In the genomic region with DNA sequence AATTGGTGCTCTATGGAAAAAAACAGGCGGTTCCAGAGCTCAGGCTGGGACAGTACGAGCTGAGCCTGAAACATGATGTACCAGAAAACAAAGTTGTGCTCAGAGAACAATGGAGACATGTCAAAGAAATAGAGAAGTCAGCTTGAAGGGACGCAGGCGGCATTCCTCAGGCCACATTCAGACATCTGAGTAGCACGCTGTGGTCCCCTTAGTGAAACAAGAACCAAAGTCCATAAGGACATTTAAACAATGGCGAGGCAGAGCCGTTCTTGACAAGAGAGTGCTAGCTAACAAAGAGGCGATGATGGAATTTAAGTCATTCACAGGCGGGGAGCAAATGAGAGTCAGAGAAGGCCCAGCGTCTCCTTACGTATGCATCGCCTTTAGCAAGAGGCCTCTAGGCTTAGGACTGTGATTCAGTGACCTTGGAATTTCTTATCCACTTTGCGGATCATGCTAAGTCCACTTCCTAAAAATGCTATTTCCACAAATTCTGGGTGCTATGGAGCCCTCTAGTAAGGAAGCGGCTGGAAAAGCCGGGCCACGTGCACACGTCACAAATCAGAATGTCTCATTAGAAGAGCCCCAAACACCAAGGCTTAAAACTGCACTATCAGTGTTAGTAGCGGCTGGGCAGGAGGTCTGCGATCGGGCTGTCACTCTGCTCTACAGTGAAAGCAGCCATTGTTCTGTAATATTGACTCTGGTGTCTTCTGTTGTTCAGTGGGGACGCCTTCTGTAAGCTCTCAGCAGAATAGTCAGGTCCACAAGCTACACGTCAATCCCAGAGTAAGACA, we compare ENCODE assay signal across 10 mouse cellular contexts. TPM values are rescaled to one million over a fixed set of nuclear protein-coding genes. Genes with fewer than 3 reads are reported as not detected.
DNase-seq lines count a peak whose midpoint lies in the region; ATAC-seq and TF ChIP-seq lines count a peak whose summit lies in the region.
"Had no signal": no experiment of that assay in that cellular context is flagged by ENCODE, and none has a peak within 500 bp of the region (broad histone marks: within the 10 kb centered on the region; RNA-seq: fewer than 3 reads in every experiment).

No protein-coding gene starts in this region.

- no peaks in the 10 kb centered on the region for H3K36me3 ChIP-seq in testis, adult 2 months (ENCODE audit: control insufficient read depth, insufficient read depth, low read length)
- H3K36me3 ChIP-seq in forebrain, postnatal 0 days (ENCODE audit: insufficient read depth), result no peaks in the 10 kb centered on the region
- no peaks in the 10 kb centered on the region for H3K36me3 ChIP-seq in midbrain, embryonic 11.5 days (ENCODE audit: control insufficient read depth, insufficient read depth, low read length)
- H3K36me3 ChIP-seq: stomach, embryonic 15.5 days had no signal

- ATAC-seq in forebrain, postnatal 0 days, result peak; percentile 36; the same call in 1 of the 2 replicates
- peak; percentile 91 for ATAC-seq in midbrain, embryonic 11.5 days (ENCODE audit: low FRiP score)

- H3K4me2 ChIP-seq in forebrain, postnatal 0 days (ENCODE audit: low read depth), result no peak overlapping the region
- H3K4me2 ChIP-seq in midbrain, embryonic 11.5 days, result peak overlapping the region; percentile 8
- H3K4me2 ChIP-seq: liver, embryonic 11.5 days; stomach, embryonic 15.5 days had no signal

- H3K4me1 ChIP-seq in testis, adult 2 months (ENCODE audit: control insufficient read depth, insufficient read depth, low read length), result no peaks in the 10 kb centered on the region
- 0 out of 2 replicates have a peak, but pooled peaks cover 11% of the 10 kb centered on the region for H3K4me1 ChIP-seq in forebrain, postnatal 0 days (ENCODE audit: insufficient read depth)
- H3K4me1 ChIP-seq in midbrain, embryonic 11.5 days (ENCODE audit: control insufficient read depth, insufficient read depth, low read length), result peaks cover 14% of the 10 kb centered on the region
- H3K4me1 ChIP-seq: stomach, embryonic 15.5 days had no signal

- TF ChIP-seq CTCF in testis, adult 2 months (IDR thresholded peaks at IDR 0.05; ENCODE audit: control insufficient read depth, insufficient read depth, insufficient replicate concordance, low read depth, low read length), result no peak
- TF ChIP-seq CTCF in forebrain, postnatal 0 days (IDR thresholded peaks at IDR 0.05; ENCODE audit: low read depth), result no peak

- H3K27me3 ChIP-seq in testis, adult 2 months (ENCODE audit: control insufficient read depth, insufficient read depth, low read length), result no peaks in the 10 kb centered on the region
- no peaks in the 10 kb centered on the region for H3K27me3 ChIP-seq in forebrain, postnatal 0 days (ENCODE audit: insufficient read depth, low read length)
- no peaks in the 10 kb centered on the region for H3K27me3 ChIP-seq in midbrain, embryonic 11.5 days (ENCODE audit: control insufficient read depth, insufficient read depth, low read length)
- H3K27me3 ChIP-seq: stomach, embryonic 15.5 days had no signal

- no peak overlapping the region for H3K9ac ChIP-seq in forebrain, postnatal 0 days
- 0 out of 2 replicates have a peak overlapping the region, but pooled peaks have one; percentile 20 for H3K9ac ChIP-seq in midbrain, embryonic 11.5 days (ENCODE audit: low read length)
- H3K9ac ChIP-seq: stomach, embryonic 15.5 days had no signal

- 36% methylated on average over 22 of the region's 22 CpGs for WGBS in forebrain, postnatal 0 days
- 28% methylated on average over 22 of the region's 22 CpGs for WGBS in midbrain, embryonic 11.5 days

- H3K4me3 ChIP-seq in testis, adult 2 months (ENCODE audit: control insufficient read depth, low read depth, low read length), result no peak overlapping the region
- H3K4me3 ChIP-seq in forebrain, postnatal 0 days (ENCODE audit: low read depth, low read length), result no peak overlapping the region
- no peak overlapping the region for H3K4me3 ChIP-seq in midbrain, embryonic 11.5 days (ENCODE audit: low read depth, low read length)
- H3K4me3 ChIP-seq: stomach, embryonic 15.5 days had no signal

- H3K9me3 ChIP-seq in forebrain, postnatal 0 days (ENCODE audit: low read length), result no peaks in the 10 kb centered on the region
- H3K9me3 ChIP-seq in midbrain, embryonic 11.5 days (ENCODE audit: control insufficient read depth, low read length), result no peaks in the 10 kb centered on the region
- H3K9me3 ChIP-seq: stomach, embryonic 15.5 days had no signal

- 0 out of 2 replicates have a peak overlapping the region, but pooled peaks have one; percentile 5 for H3K27ac ChIP-seq in testis, adult 2 months (ENCODE audit: control insufficient read depth, insufficient read depth, low read depth, low read length)
- no peak overlapping the region for H3K27ac ChIP-seq in forebrain, postnatal 0 days (ENCODE audit: low read depth, low read length)
- H3K27ac ChIP-seq in midbrain, embryonic 11.5 days (ENCODE audit: low read depth, low read length), result peak overlapping the region; percentile 62
- H3K27ac ChIP-seq: stomach, embryonic 15.5 days had no signal

- no peak for TF ChIP-seq POLR2A in testis, adult 2 months (IDR thresholded peaks at IDR 0.05; ENCODE audit: control insufficient read depth, low read depth, low read length)

- DNase-seq in testis, postnatal 10 days (ENCODE audit: low spot score), result no peak
- peak; percentile 27 for DNase-seq in forebrain, postnatal 0 days
- peak; percentile 93 for DNase-seq in midbrain, embryonic 11.5 days (ENCODE audit: low spot score, missing footprints)
- DNase-seq in layer of hippocampus, adult 9-10 months (ENCODE audit: low spot score), result no peak
- no peak for DNase-seq in right cerebral cortex, postnatal 4 days
- no peak for DNase-seq in B cell, adult 2 months
- DNase-seq in frontal cortex, postnatal 14 days (ENCODE audit: low spot score in 2 of 2), result no peak

RNA-seq across cellular contexts. Expression of gene Nek7, which starts 48.2 kb away (rescaled TPM):
- 1.3 and 1.7 TPM in 2 replicates for polyA plus RNA-seq in testis, adult 2 months (2012; rRNA removed)
- 10.9 and 15.4 TPM in 2 replicates for total RNA-seq in forebrain, postnatal 0 days (2014; rRNA removed)
- polyA plus RNA-seq in forebrain, postnatal 0 days (2015; fragmentation: Nextera tagmentation; extraction: Ambion mirVana), result 9.9 and 15.3 TPM in 2 replicates
- polyA plus RNA-seq in midbrain, embryonic 11.5 days (2014; fragmentation: Nextera tagmentation; extraction: Ambion mirVana), result 30.6 and 37.1 TPM in 2 replicates

Comparison
In these comparisons a context has a peak if more than half of its experiments do, and no peak if none do; other contexts are left out.
1. DNase-seq: peak in forebrain, postnatal 0 days (single experiment) and midbrain, embryonic 11.5 days (single experiment); none in testis, postnatal 10 days (single experiment), layer of hippocampus, adult 9-10 months (single experiment), right cerebral cortex, postnatal 4 days (single experiment), B cell, adult 2 months (0 of 2) and frontal cortex, postnatal 14 days (0 of 2).